Mouse (Mus musculus) E14TG2a.4 (cell line): ENCODE measurements at regions not wholly inside any gene's neighbourhood (a gene's known extent, or its start where the extent isn't known, plus 50 kb on each side); places are given as distances from the start of the nearest gene placed in this dataset.

Experiments
- CTCF ChIP-seq: conservative IDR thresholded peaks from 2 replicates; pipeline ENCODE4 v1.5.1; 2014; ENCODE audit warnings: low read length
- NANOG ChIP-seq: IDR thresholded peaks from 2 replicates; pipeline ENCODE4 v1.6.1; 2014; ENCODE audit warnings: borderline replicate concordance, low read length, mixed read lengths
- POU5F1 ChIP-seq: IDR thresholded peaks from 2 replicates; pipeline ENCODE4 v1.6.1; 2014; ENCODE audit warnings: low read length, borderline replicate concordance

DNA sequence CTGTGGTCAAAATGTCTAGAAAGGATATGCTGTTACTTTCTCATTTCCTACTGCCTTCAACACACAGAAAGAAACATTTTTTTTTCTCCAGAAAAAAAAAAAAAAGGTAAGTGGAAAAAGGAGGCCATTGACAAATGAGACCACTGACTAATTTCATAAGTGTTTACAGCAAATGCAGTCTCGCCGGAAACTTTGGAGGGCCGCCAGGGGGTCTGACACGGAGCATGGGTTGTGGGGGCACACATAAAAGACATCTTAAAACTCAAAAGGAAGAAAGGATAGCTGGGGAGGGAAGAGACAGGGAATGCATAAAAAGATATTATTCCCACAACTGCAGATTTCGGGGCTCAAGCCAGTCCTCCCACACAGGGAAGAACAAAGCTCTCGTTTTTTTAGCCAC, 109.3 kb downstream of the Tex36 start:
- no peak for TF ChIP-seq CTCF
- no peak for TF ChIP-seq NANOG
- no peak for TF ChIP-seq POU5F1
